Mouse (Mus musculus) liver, embryonic 11.5 days (tissue): Measurements from ENCODE around the gene Procr. TPM values are rescaled to one million over a fixed set of nuclear protein-coding genes. Genes with fewer than 3 reads are reported as not detected.

ENCODE experiments used
- ATAC-seq: fragments of 200-750 bp; cut with Nextera tagmentation; replicated peaks from 2 replicates; pipeline ENCODE4 v1.8.0; 2017; ENCODE audit warnings: moderate number of reproducible peaks, mild to moderate bottlenecking, moderate TSS enrichment, moderate library complexity; ENCODE audit not compliant: low FRiP score
- DNase-seq: peaks from one replicate; pipeline ENCODE4 v3.0.0-alpha.2; 2017; ENCODE audit warnings: low spot score
- H3K27ac ChIP-seq: fragments of 300-500 bp; sonication (generic); 2 replicates; pipeline ENCODE4 v1.5.1; 2014; ENCODE audit warnings: mild to moderate bottlenecking, low read depth, low read length, control low read depth
- H3K27me3 ChIP-seq: fragments of 300-500 bp; sonication (generic); replicated peaks from 2 replicates; pipeline ENCODE4 v1.6.1; 2014; ENCODE audit warnings: low read length, mixed read lengths; ENCODE audit not compliant: control insufficient read depth, insufficient read depth
- H3K36me3 ChIP-seq: fragments of 300-500 bp; sonication (generic); 2 replicates; pipeline ENCODE4 v1.6.1; 2014; ENCODE audit warnings: mild to moderate bottlenecking, low read length, moderate library complexity, mixed read lengths; ENCODE audit not compliant: control insufficient read depth, insufficient read depth
- H3K4me1 ChIP-seq: fragments of 300-500 bp; sonication (generic); replicated peaks from 2 replicates; pipeline ENCODE4 v1.6.1; 2014; ENCODE audit warnings: low read length, mixed read lengths; ENCODE audit not compliant: control insufficient read depth, insufficient read depth
- H3K4me2 ChIP-seq: fragments of 300-500 bp; sonication (generic); 2 replicates; pipeline ENCODE4 v1.6.1; 2014; ENCODE audit warnings: mild to moderate bottlenecking, control low read depth, moderate library complexity
- H3K4me3 ChIP-seq: fragments of 300-500 bp; sonication (generic); 2 replicates; pipeline ENCODE4 v1.5.1; 2014; ENCODE audit warnings: low read depth, low read length, control low read depth
- H3K9ac ChIP-seq: fragments of 300-500 bp; sonication (generic); 2 replicates; pipeline ENCODE4 v1.6.1; 2014; ENCODE audit warnings: low read depth, low read length, control low read depth
- H3K9me3 ChIP-seq: fragments of 300-500 bp; sonication (generic); 2 replicates; pipeline ENCODE4 v1.6.1; 2016; ENCODE audit warnings: low read length, inconsistent platforms, mixed read lengths; ENCODE audit not compliant: control insufficient read depth
- WGBS: fragments of 180-500 bp; shearing (Covaris S2); extraction: QIAGEN DNeasy Blood & Tissue Kit; methylation state at CpG from one replicate; pipeline ENCODE4 v1.1.7; 2014; 5-methylcytosine and 5-hydroxymethylcytosine counted together
- polyA plus RNA-seq: library from polyadenylated mRNA; unstranded; fragments of >200 nt; fragmentation: Nextera tagmentation; extraction: Ambion mirVana; gene quantifications from 2 replicates; pipeline ENCODE4 v1.2.1, GENCODE M21; 2014

Procr gene
- polyA plus RNA-seq, 1 experiment from 2014 or later = 2.6 TPM

DNA sequence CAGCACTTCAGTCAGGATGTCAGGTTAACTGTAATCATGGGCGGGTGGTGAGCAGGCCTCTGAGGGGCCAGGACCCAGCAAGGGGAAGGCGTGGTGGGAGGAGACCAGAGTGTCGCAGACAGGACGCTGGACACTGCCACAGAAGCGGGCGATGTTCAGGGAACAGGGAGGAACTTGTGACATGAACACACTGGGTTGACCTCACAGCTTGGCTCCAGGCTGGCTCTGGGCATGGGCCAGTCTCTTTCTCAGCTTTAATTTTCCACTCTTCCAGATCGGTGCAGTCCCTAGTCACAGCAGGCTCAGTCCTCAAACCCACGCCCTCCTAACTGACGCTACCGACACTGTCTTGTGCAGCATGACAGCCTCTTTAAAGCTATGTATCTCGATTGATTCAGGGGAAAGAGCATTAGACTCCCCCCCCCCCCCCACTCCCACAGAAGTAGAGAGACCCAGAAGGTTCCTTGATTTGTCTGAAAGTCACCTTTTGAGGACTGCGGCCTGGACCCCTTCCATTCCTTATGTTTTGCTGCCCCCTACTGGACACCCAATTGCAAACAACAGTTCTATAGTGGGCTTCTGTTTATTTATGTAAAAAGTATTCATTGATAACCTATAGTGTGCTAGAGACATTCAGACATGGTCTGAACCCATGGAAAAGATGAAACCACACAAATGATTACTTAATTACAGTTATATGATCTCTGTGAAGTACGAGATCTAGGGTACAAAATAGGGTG is 13.9 kb downstream of the Procr start:
- Histone ChIP-seq H3K9ac (no peak overlapping the region), H3K9me3 (no peaks in the 10 kb centered on the region), H3K27ac (no peak overlapping the region), H3K4me1 (no peaks in the 10 kb centered on the region), H3K27me3 (peaks cover 3% of the 10 kb centered on the region; the same call in 1 of the 2 replicates), H3K4me3 (no peak overlapping the region), H3K36me3 (no peaks in the 10 kb centered on the region), H3K4me2 (no peak overlapping the region)
- ATAC-seq = no peak; the same call in 1 of the 2 replicates
- 52% methylated on average over 13 of the region's 13 CpGs for WGBS
- DNase-seq = peak; percentile 49

DNA sequence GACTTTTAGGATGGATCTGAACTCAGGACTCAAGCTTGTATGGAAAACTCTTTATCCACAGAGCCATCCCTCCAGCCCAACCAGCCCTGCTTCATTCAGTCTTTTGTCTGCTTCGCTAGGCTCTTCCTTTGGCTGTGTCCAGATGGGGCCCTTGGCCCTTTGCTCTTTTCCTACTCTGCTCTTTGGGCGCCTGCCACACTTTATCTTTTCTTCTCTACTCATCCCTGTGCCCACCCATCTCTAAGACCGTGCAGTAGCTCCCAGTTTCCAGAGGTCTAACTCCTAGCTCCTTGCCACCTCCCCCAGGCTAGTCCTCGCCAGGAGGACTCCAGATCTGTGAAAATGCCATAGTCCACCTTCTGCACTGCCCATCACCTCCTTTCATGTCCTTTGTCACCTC is 22.7 kb downstream of the Procr start:
- no peak overlapping the region for H3K4me2 ChIP-seq
- no peak for ATAC-seq
- WGBS = 51% methylated on average over 4 of the region's 4 CpGs

DNA sequence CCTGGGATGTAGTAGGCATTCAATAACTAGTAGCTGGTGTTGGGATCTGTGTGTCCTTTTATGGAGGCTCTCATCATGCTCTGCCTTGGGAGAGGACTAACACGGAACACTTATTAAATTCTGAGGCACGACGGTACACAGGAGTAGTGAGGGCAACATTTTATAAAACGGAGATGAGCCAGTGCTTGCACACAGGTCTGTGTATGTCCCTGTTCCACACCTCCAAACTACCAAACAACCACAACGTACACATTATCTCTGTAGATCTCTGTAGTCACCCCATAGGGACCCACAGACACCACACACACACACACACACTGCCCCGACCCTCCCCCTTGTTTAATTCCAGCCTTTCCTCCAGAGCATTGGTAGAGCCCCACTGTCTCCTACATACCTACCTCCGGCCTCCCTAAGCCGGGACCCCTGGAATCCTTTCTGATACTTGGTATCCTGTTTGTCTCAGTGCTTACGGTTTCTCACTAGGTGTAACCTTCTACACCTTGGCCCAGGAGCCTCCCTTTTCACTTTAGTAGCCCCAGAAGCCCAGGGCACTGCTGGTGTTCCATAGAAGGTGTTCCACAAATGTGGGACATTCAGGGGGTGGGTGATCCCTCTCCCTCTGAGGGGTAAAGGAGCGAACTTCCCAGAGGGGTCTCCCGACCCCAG is 23.5 kb downstream of the Procr start:
- Histone ChIP-seq H3K27me3 (peaks cover 62% of the 10 kb centered on the region), H3K9ac (no peak overlapping the region), H3K27ac (no peak overlapping the region), H3K4me2 (peak overlapping the region; percentile 83), H3K4me1 (peaks cover 5% of the 10 kb centered on the region), H3K4me3 (peak overlapping the region; percentile 58), H3K9me3 (no peaks in the 10 kb centered on the region), H3K36me3 (no peaks in the 10 kb centered on the region)
- ATAC-seq (no peak), DNase-seq (no peak)
- WGBS = 51% methylated on average over 11 of the region's 11 CpGs

More for the DNA sequence above, 22.7 kb downstream of the Procr start:
- no peak for DNase-seq
- Histone ChIP-seq H3K9ac (no peak overlapping the region), H3K36me3 (no peaks in the 10 kb centered on the region), H3K27me3 (peaks cover 62% of the 10 kb centered on the region), H3K4me3 (no peak overlapping the region), H3K9me3 (no peaks in the 10 kb centered on the region), H3K4me1 (peaks cover 5% of the 10 kb centered on the region), H3K27ac (no peak overlapping the region)

- Histone ChIP-seq H3K4me3 (peak within 1 kb of the TSS; percentile 58), H3K9me3 (no peaks in the 10 kb centered on the region), H3K4me1 (peaks cover 5% of the 10 kb centered on the region), H3K4me2 (peak within 1 kb of the TSS; percentile 83), H3K9ac (no peak within 1 kb of the TSS), H3K36me3 (no peaks in the 10 kb centered on the region), H3K27ac (no peak within 1 kb of the TSS), H3K27me3 (peaks cover 62% of the 10 kb centered on the region)
- ATAC-seq (no peak), DNase-seq (no peak)
- 3% methylated on average over 70 of the region's 100 CpGs for WGBS
These were observed 24.2 kb downstream of the Procr start, which contains the start of gene Mmp24 for GRCm38 (mm10) chr2:155774927-155775684. Gene Mmp24 (plus strand): TSS chr2:155775342.

GRCm38 (mm10) chr2:155775685-155776263 is 24.9 kb downstream of the Procr start:
- no peak overlapping the region for H3K27ac ChIP-seq
- H3K4me3 ChIP-seq = peak overlapping the region; percentile 58
- no peaks in the 10 kb centered on the region for H3K9me3 ChIP-seq
- peak; percentile 79 for DNase-seq
- WGBS = 2% methylated on average over 44 of the region's 44 CpGs
- H3K4me1 ChIP-seq = peaks cover 5% of the 10 kb centered on the region
- peaks cover 62% of the 10 kb centered on the region for H3K27me3 ChIP-seq
- peak overlapping the region; percentile 83 for H3K4me2 ChIP-seq
- no peak; the same call in 1 of the 2 replicates for ATAC-seq
- no peak overlapping the region for H3K9ac ChIP-seq
- H3K36me3 ChIP-seq = no peaks in the 10 kb centered on the region

- no peak for DNase-seq
- ATAC-seq = no peak
- 65% methylated on average over 10 of the region's 10 CpGs for WGBS
These were observed 26.1 kb downstream of the Procr start for GRCm38 (mm10) chr2:155776824-155777687.

GRCm38 (mm10) chr2:155777688-155777985 is 26.7 kb downstream of the Procr start:
- H3K4me2 ChIP-seq = no peak overlapping the region
- H3K27ac ChIP-seq = no peak overlapping the region
- no peak for DNase-seq
- peaks cover 5% of the 10 kb centered on the region for H3K4me1 ChIP-seq
- no peak overlapping the region for H3K9ac ChIP-seq
- no peak for ATAC-seq
- no peaks in the 10 kb centered on the region for H3K36me3 ChIP-seq
- H3K27me3 ChIP-seq = peaks cover 56% of the 10 kb centered on the region
- H3K4me3 ChIP-seq = no peak overlapping the region
- 80% methylated on average over 4 of the region's 4 CpGs for WGBS
- H3K9me3 ChIP-seq = no peaks in the 10 kb centered on the region

More at GRCm38 (mm10) chr2:155776824-155777687, 26.1 kb downstream of the Procr start:
- H3K4me1 ChIP-seq = peaks cover 5% of the 10 kb centered on the region
- no peak overlapping the region for H3K4me2 ChIP-seq
- no peak overlapping the region for H3K4me3 ChIP-seq
- no peaks in the 10 kb centered on the region for H3K36me3 ChIP-seq
- no peaks in the 10 kb centered on the region for H3K9me3 ChIP-seq
- H3K27me3 ChIP-seq = peaks cover 59% of the 10 kb centered on the region
- no peak overlapping the region for H3K27ac ChIP-seq
- no peak overlapping the region for H3K9ac ChIP-seq

GRCm38 (mm10) chr2:155778004-155778403 is 27.1 kb downstream of the Procr start:
- H3K4me2 ChIP-seq = no peak overlapping the region
- H3K27me3 ChIP-seq = peaks cover 52% of the 10 kb centered on the region
- H3K4me1 ChIP-seq = peaks cover 5% of the 10 kb centered on the region
- no peak overlapping the region for H3K4me3 ChIP-seq
- H3K27ac ChIP-seq = no peak overlapping the region
- no peaks in the 10 kb centered on the region for H3K36me3 ChIP-seq
- 57% methylated on average over 6 of the region's 6 CpGs for WGBS
- H3K9me3 ChIP-seq = no peaks in the 10 kb centered on the region
- H3K9ac ChIP-seq = no peak overlapping the region
- ATAC-seq (no peak), DNase-seq (no peak)
